Mouse (Mus musculus) gastrocnemius, postnatal 4 days (tissue): ENCODE results near the gene Gm49630. TPM values are rescaled to one million over a fixed set of nuclear protein-coding genes. Genes with fewer than 3 reads are reported as not detected.
"Not testable (repeated sequence)": the region's sequence is repeated elsewhere in the genome, so short reads cannot be mapped to it uniquely, and the experiment has no call there.

Source experiments
- DNase-seq, 2 experiments: peaks; one replicate each; pipeline ENCODE4 v3.0.0; 2021 to 2022; ENCODE audit warnings: low spot score in 2 of 2, mixed read lengths in 2 of 2
- long read RNA-seq, 2 experiments: library from polyadenylated mRNA; stranded (forward); transcript quantifications; one replicate each; pipeline ENCODE4 v2.0.0; 2021
- total RNA-seq, 2 experiments: library from RNA; stranded (reverse); gene quantifications; 2 replicates each; pipeline ENCODE4 v1.2.3; 2021

Gm49630 gene
- total RNA-seq: not detected
- long read RNA-seq, experiment 1: 0 reads
- long read RNA-seq, experiment 2: 0 reads

GRCm38 (mm10) chr17:7371879-7372278 is at the start of gene Gm49630:
TSS of gene Gm49630 (minus strand) at chr17:7371979.
- not testable (repeated sequence) for DNase-seq

GRCm38 (mm10) chr17:7420191-7420973 is 48.6 kb upstream of the Gm49630 start:
- DNase-seq: not testable (repeated sequence)

- DNase-seq: not testable (repeated sequence)
Observed at GRCm38 (mm10) chr17:7414601-7415310, 43.0 kb upstream of the Gm49630 start.

GRCm38 (mm10) chr17:7413336-7413735 is 41.6 kb upstream of the Gm49630 start:
- DNase-seq: not testable (repeated sequence)

GRCm38 (mm10) chr17:7399770-7400169 is 28.0 kb upstream of the Gm49630 start:
- DNase-seq: not testable (repeated sequence)

- not testable (repeated sequence) for DNase-seq
Observed at GRCm38 (mm10) chr17:7398198-7398847, 26.5 kb upstream of the Gm49630 start.

GRCm38 (mm10) chr17:7397079-7397478 is 25.3 kb upstream of the Gm49630 start:
- not testable (repeated sequence) for DNase-seq

- not testable (repeated sequence) for DNase-seq
Observed at GRCm38 (mm10) chr17:7396288-7396687, 24.5 kb upstream of the Gm49630 start.

- DNase-seq: not testable (repeated sequence)
Observed at GRCm38 (mm10) chr17:7395671-7396070, 23.9 kb upstream of the Gm49630 start.

- not testable (repeated sequence) for DNase-seq
Observed at GRCm38 (mm10) chr17:7395116-7395515, 23.3 kb upstream of the Gm49630 start.

GRCm38 (mm10) chr17:7389898-7390297 is 18.1 kb upstream of the Gm49630 start:
- DNase-seq: not testable (repeated sequence)

GRCm38 (mm10) chr17:7388958-7389356 is 17.2 kb upstream of the Gm49630 start:
- not testable (repeated sequence) for DNase-seq

GRCm38 (mm10) chr17:7388341-7388957 is 16.7 kb upstream of the Gm49630 start:
- not testable (repeated sequence) for DNase-seq

- not testable (repeated sequence) for DNase-seq
Observed at GRCm38 (mm10) chr17:7386016-7386415, 14.2 kb upstream of the Gm49630 start.

- DNase-seq: not testable (repeated sequence)
Observed at GRCm38 (mm10) chr17:7385364-7385763, 13.6 kb upstream of the Gm49630 start, which contains the start of gene Unc93a2. TSS of gene Unc93a2 (minus strand) at chr17:7385464.

GRCm38 (mm10) chr17:7383167-7384143 is 11.7 kb upstream of the Gm49630 start:
- DNase-seq: not testable (repeated sequence)

- not testable (repeated sequence) for DNase-seq
Observed at GRCm38 (mm10) chr17:7382711-7383110, 10.9 kb upstream of the Gm49630 start.

- DNase-seq: not testable (repeated sequence)
Observed at GRCm38 (mm10) chr17:7377907-7378306, 6.1 kb upstream of the Gm49630 start.

GRCm38 (mm10) chr17:7376951-7377700 is 5.3 kb upstream of the Gm49630 start:
- not testable (repeated sequence) for DNase-seq
